Mouse (Mus musculus) forebrain, embryonic 16.5 days (tissue): ENCODE measurements around the gene 1700018F24Rik. TPM values are rescaled to one million over a fixed set of nuclear protein-coding genes. Genes with fewer than 3 reads are reported as not detected.

ENCODE experiments used
- polyA plus RNA-seq: library from polyadenylated mRNA; unstranded; fragments of >200 nt; fragmentation: Nextera tagmentation; extraction: Ambion mirVana; gene quantifications from 2 replicates; pipeline ENCODE4 v1.2.1, GENCODE M21; 2015

The 1700018F24Rik gene
- polyA plus RNA-seq, 1 experiment from 2014 or later, result not detected

Other genes with a start within 250 kb of the 1700018F24Rik start
- gene Smurf1, start 77.1 kb upstream of the 1700018F24Rik start, polyA plus RNA-seq, result 25.4 and 28.2 TPM in 2 replicates
- gene Gm4871, start 10.2 kb upstream of the 1700018F24Rik start, polyA plus RNA-seq, result not detected in 2 replicates
- gene Arpc1a, start 40.8 kb downstream of the 1700018F24Rik start, polyA plus RNA-seq, result 247 and 259 TPM in 2 replicates
- not detected in 2 replicates for gene Kpna7, start 41.0 kb downstream of the 1700018F24Rik start, polyA plus RNA-seq
- 62.2 and 63.7 TPM in 2 replicates for gene Arpc1b, start 71.2 kb downstream of the 1700018F24Rik start, polyA plus RNA-seq
- 93.1 and 96.3 TPM in 2 replicates for gene Pdap1, start 97.2 kb downstream of the 1700018F24Rik start, polyA plus RNA-seq
- 190 and 196 TPM in 2 replicates for gene Bud31, start 97.4 kb downstream of the 1700018F24Rik start, polyA plus RNA-seq
- gene Ptcd1, start 124.1 kb downstream of the 1700018F24Rik start, polyA plus RNA-seq, result 24.7 and 25.8 TPM in 2 replicates
- 59.0 TPM in 2 replicates for gene Cpsf4, start 124.2 kb downstream of the 1700018F24Rik start, polyA plus RNA-seq
- 514 and 561 TPM in 2 replicates for gene Atp5j2, start 149.1 kb downstream of the 1700018F24Rik start, polyA plus RNA-seq
- 15.5 and 17.5 TPM in 2 replicates for gene Zkscan14, start 158.9 kb downstream of the 1700018F24Rik start, polyA plus RNA-seq
- gene Zkscan5, start 161.6 kb downstream of the 1700018F24Rik start, polyA plus RNA-seq, result 17.4 and 20.2 TPM in 2 replicates
- 39.6 and 45.9 TPM in 2 replicates for gene Zfp655, start 188.7 kb downstream of the 1700018F24Rik start, polyA plus RNA-seq
- 0.66 and 1.0 TPM in 2 replicates for gene Zscan25, start 237.5 kb downstream of the 1700018F24Rik start, polyA plus RNA-seq